Mouse (Mus musculus) fat pad, adult 2 months (tissue): ENCODE data around the gene Gm6525.

Experiments
- DNase-seq: peaks from one replicate; pipeline ENCODE4 v3.0.0-alpha.2; 2011; ENCODE audit warnings: low read depth, low spot score; ENCODE audit errors: extremely low read depth

The Gm6525 gene

DNA sequence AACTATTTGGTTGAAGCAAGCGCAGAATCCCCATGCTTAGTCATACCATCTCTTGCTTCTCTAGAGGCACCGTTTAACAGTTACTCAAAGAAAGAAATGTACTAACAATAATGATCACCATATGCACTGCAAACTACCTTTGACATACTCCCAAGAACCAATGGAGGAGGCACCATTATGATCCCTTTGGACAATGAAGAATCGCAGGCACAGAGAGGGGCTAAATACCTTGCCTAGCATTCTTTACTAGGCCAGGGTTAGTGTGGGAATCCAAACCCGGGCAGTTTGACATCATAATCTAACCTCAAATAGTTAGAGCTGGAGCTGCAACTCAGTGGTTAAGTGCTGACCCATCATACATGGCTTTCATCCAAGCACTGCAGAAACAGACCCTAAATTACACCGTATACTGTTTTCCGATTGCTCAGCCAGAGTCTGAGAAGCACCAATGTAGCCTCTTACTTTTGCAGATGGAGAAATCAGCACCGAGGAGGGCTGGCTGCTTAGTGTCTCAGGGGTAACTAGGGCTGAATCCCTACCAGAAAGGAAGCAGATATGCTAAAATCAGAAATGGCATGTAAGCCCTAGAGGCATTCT, 35.1 kb downstream of the Gm6525 start:
- DNase-seq = no peak

DNA sequence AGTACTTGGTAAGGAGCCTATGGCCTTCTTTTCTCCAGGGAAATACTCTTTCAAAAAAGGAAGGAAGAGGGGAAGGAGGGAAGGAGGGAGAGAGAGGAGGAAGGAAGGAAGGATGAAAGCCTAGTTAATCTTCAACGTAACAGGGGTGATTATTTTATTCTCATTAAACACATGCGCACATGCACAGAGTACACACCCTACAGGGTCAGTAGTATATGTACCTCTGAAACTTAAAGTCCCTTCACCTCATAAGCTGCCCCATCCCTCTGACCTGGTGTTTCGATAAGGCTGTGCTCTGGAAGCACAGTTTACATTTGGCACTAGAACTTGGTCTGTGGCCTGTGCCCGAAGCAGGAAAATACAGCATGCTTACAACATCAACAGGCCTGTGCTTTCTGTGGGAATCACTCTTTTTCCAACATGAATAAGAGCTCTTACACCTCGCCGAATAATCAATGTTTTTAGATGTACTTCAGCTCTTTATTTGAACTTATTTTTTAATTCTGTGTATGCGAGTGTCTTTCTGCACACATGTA, 37.5 kb downstream of the Gm6525 start:
- no peak for DNase-seq

DNA sequence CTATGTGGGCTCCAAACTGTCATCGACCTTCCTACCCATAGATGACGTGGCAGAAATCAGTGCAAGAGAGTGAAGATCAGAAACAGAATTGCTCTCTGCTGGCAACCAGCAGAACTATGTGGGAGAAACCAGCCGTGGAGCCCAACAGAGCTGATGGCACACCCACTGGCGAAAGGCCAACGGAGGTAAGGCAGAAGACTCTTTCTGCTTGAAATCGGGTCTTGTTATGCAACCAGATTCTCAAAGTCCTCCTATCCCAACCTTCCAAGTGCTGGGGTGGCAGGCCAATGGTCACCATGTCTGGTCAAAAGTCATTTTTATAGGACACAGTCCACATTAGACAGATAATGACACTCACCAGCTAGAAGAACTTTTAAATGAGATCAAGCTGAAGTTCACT, 40.6 kb downstream of the Gm6525 start:
- DNase-seq = no peak

DNA sequence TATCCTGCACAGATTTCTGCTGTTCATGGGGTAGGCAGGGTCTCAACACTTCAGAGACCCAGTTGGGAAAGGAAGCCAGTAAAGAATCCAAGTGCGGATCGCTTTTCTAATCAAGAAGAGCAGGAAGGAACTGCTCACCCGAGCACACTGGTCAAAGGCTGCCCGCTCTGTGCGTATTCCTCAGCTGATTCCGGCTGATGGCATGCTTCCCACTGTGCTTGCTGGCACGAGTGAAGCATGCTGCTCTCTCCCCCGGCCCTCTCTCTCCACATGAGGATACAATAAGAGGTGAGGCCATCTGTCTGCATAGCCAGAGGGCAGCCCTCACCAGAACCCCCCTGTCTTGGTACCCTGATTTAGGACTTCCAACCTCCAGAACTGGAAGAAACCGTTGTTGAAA, 41.3 kb downstream of the Gm6525 start:
- DNase-seq = no peak

DNA sequence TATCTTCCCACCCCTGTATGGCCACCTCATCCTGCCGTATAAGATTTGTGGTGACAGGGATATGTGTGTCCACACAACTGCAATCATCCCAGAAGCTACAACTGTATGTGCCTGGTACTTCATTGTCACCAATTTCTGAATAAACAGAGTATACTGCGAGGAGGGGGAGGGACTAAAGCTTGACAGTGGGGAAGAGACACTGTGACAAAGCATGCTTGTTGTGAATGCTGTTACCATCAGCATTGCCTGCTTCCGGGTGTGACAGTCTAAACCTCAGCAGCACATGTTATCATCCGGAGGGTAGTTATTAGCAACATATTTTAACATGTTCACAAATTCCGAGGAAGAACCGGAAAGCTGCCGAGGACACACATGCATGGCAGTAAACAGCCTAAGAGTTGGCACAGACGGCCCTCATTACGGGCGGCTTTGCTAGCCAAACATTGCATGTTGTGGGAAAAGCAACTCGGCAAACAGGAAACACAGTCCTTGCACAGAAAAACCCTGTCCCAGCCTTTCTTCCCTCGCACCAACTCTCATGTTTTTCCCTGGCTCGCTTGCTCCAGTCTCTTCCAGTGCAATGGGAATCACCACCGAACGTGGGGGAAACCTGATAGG, 41.9 kb downstream of the Gm6525 start:
- no peak for DNase-seq

DNA sequence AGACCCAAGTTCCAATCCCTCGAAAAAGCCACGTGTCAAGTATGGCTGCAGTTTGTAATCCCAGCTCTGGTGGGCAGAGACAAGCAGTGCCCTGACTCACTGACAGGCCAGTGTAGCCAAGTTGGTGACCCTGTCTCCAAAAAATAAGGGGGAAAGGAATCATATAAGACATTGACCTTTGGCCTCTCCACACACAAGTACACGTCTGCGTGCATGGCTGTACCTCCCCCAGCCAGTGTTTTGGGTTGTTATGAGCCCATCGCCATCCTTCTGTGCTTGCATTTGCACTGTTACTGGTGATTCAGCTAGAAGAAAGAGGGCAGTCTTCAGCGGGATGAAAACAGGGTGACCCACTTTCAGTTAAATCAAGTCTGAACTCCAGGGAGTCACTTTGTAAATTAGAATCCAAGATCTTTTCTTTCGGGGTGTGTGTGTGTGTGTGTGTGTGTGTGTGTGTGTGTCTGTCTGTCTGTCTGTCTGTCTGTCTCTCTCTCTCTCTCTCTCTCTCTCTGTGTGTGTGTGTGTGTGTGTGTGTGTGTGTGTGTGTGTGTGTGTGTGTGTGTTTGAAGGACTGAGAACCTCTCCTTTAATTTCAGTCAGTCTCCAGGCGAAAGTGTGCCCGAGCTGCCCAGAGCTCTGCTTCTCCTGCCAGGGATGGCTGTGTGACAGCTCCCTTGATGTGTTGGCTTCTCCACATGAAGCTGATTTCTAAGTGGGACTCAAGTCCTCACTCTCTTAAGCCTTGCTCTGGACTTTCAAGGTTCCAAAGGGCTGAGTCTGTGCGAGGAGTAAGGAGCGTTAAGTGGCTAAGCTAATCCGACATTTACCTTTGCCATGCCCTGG, 43.4 kb downstream of the Gm6525 start:
- no peak for DNase-seq

DNA sequence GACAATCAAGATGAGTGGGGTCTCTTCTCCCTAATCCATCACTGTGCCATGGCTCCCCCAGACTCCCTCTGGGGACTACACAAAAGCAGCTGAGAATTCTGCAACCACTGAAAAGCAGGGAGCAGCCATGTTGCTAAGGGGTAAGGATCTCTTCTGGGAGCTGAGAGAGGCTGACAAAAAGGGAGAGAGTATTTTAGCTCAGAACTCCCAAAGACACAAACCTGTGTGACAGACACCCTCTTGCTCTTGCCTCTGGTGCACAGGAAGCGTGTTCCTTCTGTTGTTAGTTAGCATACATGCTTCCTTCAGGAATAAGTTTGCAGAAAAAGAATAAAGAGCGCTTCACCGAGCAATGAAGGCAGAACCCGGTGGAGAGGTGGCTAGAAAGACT, 44.1 kb downstream of the Gm6525 start:
- DNase-seq = no peak

DNA sequence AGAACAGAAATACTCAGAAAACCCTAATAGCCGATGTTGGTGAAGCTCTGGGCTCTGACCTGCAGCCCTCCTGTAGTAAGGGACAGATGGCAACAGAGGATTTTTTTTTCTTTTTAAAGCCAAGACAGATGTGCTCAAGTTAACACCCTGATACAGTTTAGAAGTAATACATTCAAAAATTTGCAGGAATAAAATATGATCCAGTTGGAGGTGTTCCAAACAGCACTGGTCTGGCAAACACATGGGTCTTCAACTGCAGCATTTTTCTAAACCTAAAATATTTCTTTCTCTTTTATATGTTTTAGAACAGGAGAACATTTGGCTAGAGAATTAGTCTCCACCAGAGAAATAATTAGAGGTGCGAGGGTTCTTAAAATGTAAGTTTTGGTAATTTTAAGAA, 44.6 kb downstream of the Gm6525 start:
- no peak for DNase-seq

DNA sequence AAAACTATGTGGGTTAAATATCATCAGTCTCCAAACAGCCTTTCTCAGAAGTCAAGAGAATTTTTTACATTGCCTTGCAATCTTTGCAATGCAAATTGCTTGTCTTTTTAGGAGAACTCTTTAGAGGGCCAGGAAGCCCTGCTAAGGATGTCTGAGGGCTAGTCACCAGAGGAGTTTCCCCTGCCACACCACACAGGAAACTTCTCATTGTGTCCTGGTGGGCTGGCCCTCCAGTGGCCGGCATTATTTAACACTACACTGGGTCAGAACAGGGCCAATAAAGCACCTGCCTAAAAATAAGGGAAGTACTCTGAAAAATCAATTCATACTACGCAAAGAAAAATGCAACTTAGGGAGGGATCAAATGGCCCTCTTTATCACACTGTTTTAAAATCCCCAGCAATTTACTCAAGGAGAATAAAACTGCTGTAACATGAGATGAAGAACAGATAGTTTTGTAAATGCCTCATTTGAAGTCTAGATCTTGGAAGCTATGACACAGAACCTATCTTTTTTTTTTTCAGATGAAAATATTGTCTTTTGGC, 45.3 kb downstream of the Gm6525 start:
- DNase-seq = no peak

DNA sequence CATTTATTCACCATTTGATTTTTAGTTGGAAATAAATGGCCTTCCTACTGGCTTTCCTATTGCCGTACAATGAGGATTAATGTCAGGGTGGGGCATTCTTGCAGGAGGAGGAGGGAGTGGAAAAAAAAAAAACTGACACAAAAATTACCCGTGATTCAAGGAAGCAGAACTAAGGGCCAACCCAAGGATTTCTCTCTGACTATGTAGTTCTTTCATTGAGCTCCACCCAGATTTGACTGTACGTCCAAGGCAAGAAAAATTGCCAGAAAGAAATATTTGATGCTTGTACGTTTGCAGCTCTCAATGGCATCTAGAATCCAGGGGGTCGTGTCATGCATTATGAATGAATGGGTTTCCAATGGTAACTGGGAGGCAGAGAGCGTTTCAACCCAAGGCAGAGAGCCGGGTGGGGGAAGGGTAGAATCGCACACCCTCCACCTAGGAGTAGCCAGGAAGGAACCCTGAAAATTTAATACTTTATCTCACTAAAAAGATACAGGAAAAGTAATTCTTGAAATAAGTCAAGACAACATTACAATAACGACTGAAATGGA, 45.9 kb downstream of the Gm6525 start:
- DNase-seq = no peak

DNA sequence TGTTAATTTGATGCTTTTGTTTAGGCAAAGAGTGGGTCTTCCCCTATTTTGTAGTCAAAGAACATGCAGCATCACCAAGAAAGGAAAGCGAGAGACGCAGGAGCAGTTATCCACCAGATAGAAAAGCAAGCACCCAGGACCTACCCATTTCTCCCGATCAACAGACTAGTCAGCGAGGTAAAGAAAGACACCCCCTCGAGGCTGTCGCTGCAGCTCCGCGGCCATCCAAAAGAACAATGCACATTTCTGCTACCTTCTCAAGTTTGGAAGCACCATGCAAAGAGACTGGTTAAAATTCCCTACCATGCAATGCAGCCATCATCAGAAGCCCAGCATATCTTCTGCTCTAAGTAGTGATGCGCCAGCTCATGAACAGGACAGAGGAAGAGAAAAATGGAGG, 46.4 kb downstream of the Gm6525 start:
- no peak for DNase-seq

DNA sequence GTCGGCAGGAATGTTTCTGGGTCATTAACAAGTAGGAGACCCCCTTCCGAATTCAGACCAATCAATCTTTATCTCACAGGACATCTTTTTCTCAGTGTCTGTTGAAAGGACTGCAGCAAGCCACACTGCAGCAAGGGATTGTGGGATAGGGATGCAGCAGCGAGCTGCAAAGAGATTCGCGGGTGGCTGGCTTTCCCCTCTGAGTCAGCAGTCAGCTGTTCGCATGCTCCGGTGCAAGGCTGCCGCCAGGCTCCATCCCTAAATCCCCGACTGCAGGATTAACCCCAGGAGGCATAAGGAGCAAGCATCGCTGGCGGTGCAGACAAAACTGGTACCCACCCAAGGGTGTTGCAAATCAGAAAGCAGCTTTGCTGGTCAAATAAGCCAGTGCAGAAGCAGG, 46.8 kb downstream of the Gm6525 start:
- no peak for DNase-seq
